ENCODE assay signal across 8 mouse cellular contexts in the genomic region with DNA sequence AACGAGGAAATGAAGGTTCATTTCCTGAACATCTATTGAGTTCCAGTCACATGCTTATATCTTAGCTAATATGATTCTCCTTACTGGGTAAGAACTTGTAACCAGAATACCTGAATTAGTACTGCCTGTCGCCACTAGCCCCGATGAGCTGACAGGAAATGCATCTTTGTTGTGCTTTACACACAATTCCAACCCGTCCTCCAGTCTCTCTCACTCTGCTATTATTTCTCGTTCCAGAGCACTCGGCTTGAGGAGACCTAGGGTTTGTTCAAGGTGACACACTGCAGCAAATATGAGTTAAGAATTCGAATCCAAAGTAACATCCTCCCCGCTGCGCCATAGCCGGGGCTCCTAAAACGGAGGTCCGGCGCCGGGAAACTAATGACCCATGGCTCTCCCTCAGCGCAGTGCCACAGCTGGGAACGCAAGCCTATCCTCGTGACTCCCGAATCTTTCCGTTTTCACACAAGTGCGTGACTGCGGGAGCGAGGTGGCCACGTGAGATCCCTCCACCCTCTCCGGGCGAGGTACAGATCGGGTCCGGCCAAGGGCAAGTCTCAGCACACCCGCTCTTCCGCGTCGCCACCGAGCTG. TPM values are rescaled to one million over a fixed set of nuclear protein-coding genes. Genes with fewer than 3 reads are reported as not detected.
DNase-seq lines count a peak whose midpoint lies in the region; ATAC-seq and TF ChIP-seq lines count a peak whose summit lies in the region.

No protein-coding gene starts in this region.

- H3K4me3 ChIP-seq in kidney, embryonic 15.5 days (replicated peaks): peak overlapping the region; percentile 75
- H3K4me3 ChIP-seq in forebrain, embryonic 13.5 days: peak overlapping the region; percentile 84
- peak overlapping the region; percentile 68 to 80 for H3K4me3 ChIP-seq in liver, embryonic 14.5 days (ENCODE audit: insufficient read depth in 1 of 2, low read depth in 2 of 2, low read length in 2 of 2)

- ATAC-seq in kidney, embryonic 15.5 days (replicated peaks; ENCODE audit: low FRiP score): no peak; the same call in 1 of the 2 replicates
- ATAC-seq in Patski: peak; percentile 27
- no peak for ATAC-seq in forebrain, embryonic 13.5 days
- no peak for ATAC-seq in liver, embryonic 14.5 days (ENCODE audit: insufficient read depth)

- CTCF ChIA-PET in Patski (lab: Charles Lee): interaction anchor here (1.0 to 1.8 kb wide), 4 partner anchors 11 to 61 kb away, joined by 3 to 5 read pairs (median 4); no protein-coding TSS in a partner anchor

- WGBS in kidney, embryonic 15.5 days: under 1% methylated on average over 32 of the region's 32 CpGs
- WGBS in forebrain, embryonic 13.5 days: 3% methylated on average over 32 of the region's 32 CpGs
- WGBS in liver, embryonic 14.5 days (ENCODE audit: insufficient replicate concordance): under 1% methylated on average over 32 of the region's 32 CpGs

- H3K27ac ChIP-seq in kidney, embryonic 15.5 days: peak overlapping the region; percentile 77
- H3K27ac ChIP-seq in forebrain, embryonic 13.5 days: no peak overlapping the region; the same call in 1 of the 2 replicates
- H3K27ac ChIP-seq in liver, embryonic 14.5 days: peak overlapping the region; percentile 63

- H3K36me3 ChIP-seq in kidney, embryonic 15.5 days: peaks cover 28% of the 10 kb centered on the region
- peaks cover 23% of the 10 kb centered on the region for H3K36me3 ChIP-seq in forebrain, embryonic 13.5 days (ENCODE audit: poor library complexity, severe bottlenecking)
- peaks cover 37% of the 10 kb centered on the region for H3K36me3 ChIP-seq in liver, embryonic 14.5 days (replicated peaks; ENCODE audit: control insufficient read depth, insufficient read depth, low read depth)

- H3K4me1 ChIP-seq in kidney, embryonic 15.5 days: peaks cover 22% of the 10 kb centered on the region
- peaks cover 38% of the 10 kb centered on the region for H3K4me1 ChIP-seq in forebrain, embryonic 13.5 days
- H3K4me1 ChIP-seq in liver, embryonic 14.5 days (replicated peaks; ENCODE audit: control insufficient read depth in 2 of 2, insufficient read depth in 2 of 2, low read length in 1 of 2): peaks cover 27 to 31% of the 10 kb centered on the region in 2 experiments

- POLR2A ChIA-PET in Patski (lab: Charles Lee): interaction anchor here (0.8 to 2.6 kb wide), 5 partner anchors 12 to 131 kb away, joined by 3 to 9 read pairs (median 3); no protein-coding TSS in a partner anchor

- H3K9me3 ChIP-seq in kidney, embryonic 15.5 days (replicated peaks): no peaks in the 10 kb centered on the region
- H3K9me3 ChIP-seq in forebrain, embryonic 13.5 days (replicated peaks): no peaks in the 10 kb centered on the region
- no peaks in the 10 kb centered on the region for H3K9me3 ChIP-seq in liver, embryonic 14.5 days (ENCODE audit: control insufficient read depth, low read length)

- no peak for DNase-seq in kidney, postnatal 10 days
- DNase-seq in Patski (ENCODE audit: low read depth, low spot score): no peak
- peak in 1 of 3 experiments; percentile 34 for DNase-seq in liver, embryonic 14.5 days (ENCODE audit: low read depth in 3 of 3, low spot score in 3 of 3)
- DNase-seq in adrenal gland, postnatal 4 days (ENCODE audit: low spot score in 2 of 2): no peak
- DNase-seq in spleen, postnatal 14 days (ENCODE audit: low spot score in 2 of 2): no peak
- DNase-seq in gastrocnemius, postnatal 10 days: no peak

- TF ChIP-seq EP300 in liver, embryonic 14.5 days (IDR thresholded peaks at IDR 0.05; ENCODE audit: low read depth): 0 out of 2 replicates have a peak, but pooled peaks have one; percentile 8

- no peaks in the 10 kb centered on the region for H3K27me3 ChIP-seq in kidney, embryonic 15.5 days
- no peaks in the 10 kb centered on the region for H3K27me3 ChIP-seq in Patski
- no peaks in the 10 kb centered on the region for H3K27me3 ChIP-seq in forebrain, embryonic 13.5 days
- H3K27me3 ChIP-seq in liver, embryonic 14.5 days (ENCODE audit: control insufficient read depth, insufficient read depth, low read length): no peaks in the 10 kb centered on the region

- H3K4me2 ChIP-seq in kidney, embryonic 15.5 days: peak overlapping the region; percentile 85
- H3K4me2 ChIP-seq in forebrain, embryonic 13.5 days: peak overlapping the region; percentile 89
- H3K4me2 ChIP-seq in liver, embryonic 14.5 days (ENCODE audit: low read depth): peak overlapping the region; percentile 95

- TF ChIP-seq CTCF in Patski (IDR thresholded peaks at IDR 0.05): no peak
- no peak for TF ChIP-seq CTCF in liver, embryonic 14.5 days (IDR thresholded peaks at IDR 0.05; ENCODE audit: low read depth)

- peak overlapping the region; percentile 62 for H3K9ac ChIP-seq in kidney, embryonic 15.5 days
- H3K9ac ChIP-seq in forebrain, embryonic 13.5 days: peak overlapping the region; percentile 94
- peak overlapping the region; percentile 84 for H3K9ac ChIP-seq in liver, embryonic 14.5 days (replicated peaks)

- in situ Hi-C loops in Patski (cut with MboI; ENCODE audit: low pct_unique_long_range_greater_than_20kb): no loop called here

RNA-seq across cellular contexts. Expression of a gene that starts 0.6 kb away (rescaled TPM):
- polyA plus RNA-seq in kidney, embryonic 15.5 days (2015; fragmentation: Nextera tagmentation; extraction: Ambion mirVana): 28.1 and 30.2 TPM in 2 replicates
- 78.8 TPM for polyA plus RNA-seq in Patski (2021)
- polyA plus RNA-seq in forebrain, embryonic 13.5 days (2015; fragmentation: Nextera tagmentation; extraction: Ambion mirVana): 57.2 and 59.8 TPM in 2 replicates
- polyA plus RNA-seq in liver, embryonic 14.5 days (2012; rRNA removed): 37.7 and 50.7 TPM in 2 replicates
- polyA plus RNA-seq in liver, embryonic 14.5 days (2014; fragmentation: Nextera tagmentation; extraction: Ambion mirVana): 42.7 and 49.2 TPM in 2 replicates
- 10 to 100 TPM; 29.2 to 35.3 TPM for total RNA-seq in adrenal gland, postnatal 4 days (2021)
- 10 to 100 TPM in 1 of 2 experiments, 1 to 10 TPM in 1; 6.9 to 13.4 TPM for total RNA-seq in gastrocnemius, postnatal 10 days (2021)
